Mouse (Mus musculus) limb, embryonic 13.5 days (tissue): ENCODE measurements at regions not wholly inside any gene's neighbourhood (a gene's known extent, or its start where the extent isn't known, plus 50 kb on each side); places are given as distances from the start of the nearest gene placed in this dataset.
"Not testable (repeated sequence)": the region's sequence is repeated elsewhere in the genome, so short reads cannot be mapped to it uniquely, and the experiment has no call there.

ENCODE experiments used
- ATAC-seq: fragments of 200-750 bp; cut with Nextera tagmentation; 2 replicates; pipeline ENCODE4 v1.8.0; 2017; ENCODE audit warnings: low read depth, moderate number of reproducible peaks, moderate TSS enrichment; ENCODE audit not compliant: low FRiP score
- H3K27ac ChIP-seq: fragments of 300-500 bp; sonication (generic); 2 replicates; pipeline ENCODE4 v1.5.1; 2015; ENCODE audit warnings: inconsistent platforms, mild to moderate bottlenecking, moderate library complexity
- H3K27me3 ChIP-seq: fragments of 300-500 bp; sonication (generic); 2 replicates; pipeline ENCODE4 v1.6.1; 2015; ENCODE audit warnings: mild to moderate bottlenecking, inconsistent platforms
- H3K36me3 ChIP-seq: fragments of 300-500 bp; sonication (generic); 2 replicates; pipeline ENCODE4 v1.6.1; 2015; ENCODE audit warnings: inconsistent platforms, mild to moderate bottlenecking, moderate library complexity
- H3K4me1 ChIP-seq: fragments of 300-500 bp; sonication (generic); 2 replicates; pipeline ENCODE4 v1.6.1; 2015; ENCODE audit warnings: inconsistent platforms
- H3K4me2 ChIP-seq: fragments of 300-500 bp; sonication (generic); replicated peaks from 2 replicates; pipeline ENCODE4 v1.6.1; 2015; ENCODE audit warnings: inconsistent platforms, mild to moderate bottlenecking, moderate library complexity
- H3K4me3 ChIP-seq: fragments of 300-500 bp; sonication (generic); 2 replicates; pipeline ENCODE4 v1.5.1; 2015; ENCODE audit warnings: moderate library complexity, mild to moderate bottlenecking, inconsistent platforms
- H3K9ac ChIP-seq: fragments of 300-500 bp; sonication (generic); 2 replicates; pipeline ENCODE4 v1.6.1; 2015; ENCODE audit warnings: mild to moderate bottlenecking, inconsistent platforms
- H3K9me3 ChIP-seq: fragments of 300-500 bp; sonication (generic); 2 replicates; pipeline ENCODE4 v1.6.1; 2016; ENCODE audit warnings: inconsistent platforms
- WGBS: fragments of 180-500 bp; shearing (Covaris S2); methylation state at CpG from one replicate; pipeline ENCODE4 v1.1.7; 2015; 5-methylcytosine and 5-hydroxymethylcytosine counted together

DNA sequence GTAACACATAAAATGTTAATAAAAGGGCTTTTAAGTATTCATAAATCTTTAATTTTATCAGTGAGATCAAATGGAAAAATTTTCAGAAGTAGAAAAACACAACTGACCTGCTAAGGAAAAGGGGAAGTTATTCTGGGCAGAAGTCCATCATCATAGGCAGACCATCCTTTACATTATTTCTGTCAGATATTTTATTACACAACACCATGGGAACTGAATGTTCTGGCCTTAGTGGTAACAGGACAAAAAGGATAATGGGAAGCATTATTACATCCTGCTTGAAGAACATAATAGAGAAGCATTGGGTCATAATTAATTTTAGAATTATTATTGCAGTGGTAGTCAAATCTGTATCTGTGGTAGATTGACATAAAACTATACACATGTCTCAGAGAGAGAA lies 603.5 kb upstream of the Gje1 start:
- no peak overlapping the region for H3K4me2 ChIP-seq
- no peaks in the 10 kb centered on the region for H3K36me3 ChIP-seq
- H3K4me1 ChIP-seq, result no peaks in the 10 kb centered on the region
- ATAC-seq, result no peak
- no peaks in the 10 kb centered on the region for H3K27me3 ChIP-seq
- no peak overlapping the region for H3K9ac ChIP-seq
- no peak overlapping the region for H3K4me3 ChIP-seq
- no peak overlapping the region; the same call in 1 of the 2 replicates for H3K27ac ChIP-seq
- H3K9me3 ChIP-seq, result no peaks in the 10 kb centered on the region

- 79% methylated on average over 2 of the region's 2 CpGs for WGBS
- no peaks in the 10 kb centered on the region for H3K4me1 ChIP-seq
- no peak for ATAC-seq
- no peaks in the 10 kb centered on the region for H3K9me3 ChIP-seq
- H3K9ac ChIP-seq, result no peak overlapping the region
- H3K4me2 ChIP-seq, result no peak overlapping the region
- no peak overlapping the region for H3K4me3 ChIP-seq
- no peaks in the 10 kb centered on the region for H3K36me3 ChIP-seq
- no peak overlapping the region for H3K27ac ChIP-seq
- H3K27me3 ChIP-seq, result no peaks in the 10 kb centered on the region
Measured at GRCm38 (mm10) chr10:15317017-15317607, 599.1 kb upstream of the Gje1 start.

DNA sequence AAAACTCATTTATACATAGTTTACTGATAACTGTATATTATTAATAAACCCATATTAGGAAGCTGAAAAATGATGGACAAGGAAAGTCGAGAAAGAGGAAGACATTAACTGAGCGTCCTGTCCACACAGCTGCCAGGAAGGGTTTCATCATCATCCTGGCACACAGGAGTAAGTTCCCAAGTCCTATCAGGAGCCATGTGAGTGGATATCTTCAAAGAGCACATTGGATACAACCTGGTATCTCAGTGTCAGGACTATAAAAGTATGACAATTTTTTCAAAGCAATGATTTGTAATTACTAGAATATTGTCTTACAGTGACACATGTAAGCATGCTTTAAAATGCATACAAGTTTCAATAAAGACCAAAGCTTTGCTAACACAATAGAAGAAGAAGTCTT lies 592.6 kb upstream of the Gje1 start:
- 75% methylated on average over 2 of the region's 2 CpGs for WGBS
- Histone ChIP-seq H3K9me3 (no peaks in the 10 kb centered on the region), H3K27ac (no peak overlapping the region), H3K4me1 (no peaks in the 10 kb centered on the region), H3K9ac (no peak overlapping the region), H3K36me3 (no peaks in the 10 kb centered on the region), H3K4me3 (no peak overlapping the region), H3K27me3 (no peaks in the 10 kb centered on the region), H3K4me2 (no peak overlapping the region)
- ATAC-seq, result no peak

- Histone ChIP-seq H3K9ac (no peak overlapping the region), H3K4me2 (no peak overlapping the region), H3K36me3 (no peaks in the 10 kb centered on the region), H3K27me3 (no peaks in the 10 kb centered on the region), H3K4me3 (no peak overlapping the region), H3K9me3 (no peaks in the 10 kb centered on the region), H3K27ac (no peak overlapping the region), H3K4me1 (no peaks in the 10 kb centered on the region)
- ATAC-seq, result no peak
- 69% methylated on average over 3 of the region's 3 CpGs for WGBS
Measured at GRCm38 (mm10) chr10:15305811-15306473, 587.9 kb upstream of the Gje1 start.

DNA sequence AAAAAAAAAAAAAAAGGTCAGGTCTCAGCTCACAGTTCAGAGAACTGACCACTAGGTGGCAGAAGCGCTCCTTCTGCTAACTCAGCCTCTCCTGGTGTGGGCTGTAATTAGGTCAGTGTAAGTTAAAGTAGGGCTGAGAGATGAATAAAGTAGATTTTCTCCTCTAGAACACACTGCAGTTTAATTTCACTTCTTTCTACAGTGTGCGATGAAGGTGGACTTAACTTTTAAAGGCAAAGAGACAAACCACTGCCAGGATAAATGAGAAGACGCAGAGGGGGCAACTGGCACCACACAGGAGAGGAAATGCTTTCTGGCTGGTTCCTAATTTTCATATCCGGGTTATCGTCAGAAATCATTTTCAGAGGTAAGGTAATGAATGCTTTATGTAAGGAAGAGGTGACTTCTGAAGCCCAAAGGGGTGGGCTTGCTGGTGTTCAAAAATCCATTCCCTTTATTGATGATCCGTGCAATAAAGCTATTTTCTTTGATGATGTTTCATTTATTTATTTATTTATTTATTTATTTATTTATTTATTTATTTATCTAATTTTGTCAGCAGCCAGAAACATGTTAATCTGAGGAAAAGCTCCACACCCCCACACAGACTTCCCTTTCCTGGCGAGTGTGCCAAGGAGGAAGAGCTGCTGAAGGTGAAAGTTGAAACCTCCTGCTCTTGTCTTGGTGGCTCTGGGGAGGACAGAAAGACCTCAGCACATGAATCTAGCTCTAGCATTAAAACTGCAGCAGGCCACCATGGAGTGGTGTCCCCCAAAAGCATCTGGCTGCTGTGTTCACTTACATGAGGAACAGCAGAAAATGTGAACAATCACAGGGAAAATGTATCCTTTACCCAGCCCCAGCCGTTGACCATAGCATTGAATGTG lies 582.4 kb upstream of the Gje1 start:
- no peaks in the 10 kb centered on the region for H3K9me3 ChIP-seq
- H3K4me3 ChIP-seq, result peak overlapping the region; percentile 9; the same call in 1 of the 2 replicates
- H3K9ac ChIP-seq, result no peak overlapping the region
- H3K36me3 ChIP-seq, result no peaks in the 10 kb centered on the region
- H3K27ac ChIP-seq, result no peak overlapping the region
- WGBS, result 27% methylated on average over 8 of the region's 8 CpGs
- ATAC-seq, result peak; percentile 85
- H3K27me3 ChIP-seq, result no peaks in the 10 kb centered on the region
- H3K4me1 ChIP-seq, result no peaks in the 10 kb centered on the region
- peak overlapping the region; percentile 44 for H3K4me2 ChIP-seq

DNA sequence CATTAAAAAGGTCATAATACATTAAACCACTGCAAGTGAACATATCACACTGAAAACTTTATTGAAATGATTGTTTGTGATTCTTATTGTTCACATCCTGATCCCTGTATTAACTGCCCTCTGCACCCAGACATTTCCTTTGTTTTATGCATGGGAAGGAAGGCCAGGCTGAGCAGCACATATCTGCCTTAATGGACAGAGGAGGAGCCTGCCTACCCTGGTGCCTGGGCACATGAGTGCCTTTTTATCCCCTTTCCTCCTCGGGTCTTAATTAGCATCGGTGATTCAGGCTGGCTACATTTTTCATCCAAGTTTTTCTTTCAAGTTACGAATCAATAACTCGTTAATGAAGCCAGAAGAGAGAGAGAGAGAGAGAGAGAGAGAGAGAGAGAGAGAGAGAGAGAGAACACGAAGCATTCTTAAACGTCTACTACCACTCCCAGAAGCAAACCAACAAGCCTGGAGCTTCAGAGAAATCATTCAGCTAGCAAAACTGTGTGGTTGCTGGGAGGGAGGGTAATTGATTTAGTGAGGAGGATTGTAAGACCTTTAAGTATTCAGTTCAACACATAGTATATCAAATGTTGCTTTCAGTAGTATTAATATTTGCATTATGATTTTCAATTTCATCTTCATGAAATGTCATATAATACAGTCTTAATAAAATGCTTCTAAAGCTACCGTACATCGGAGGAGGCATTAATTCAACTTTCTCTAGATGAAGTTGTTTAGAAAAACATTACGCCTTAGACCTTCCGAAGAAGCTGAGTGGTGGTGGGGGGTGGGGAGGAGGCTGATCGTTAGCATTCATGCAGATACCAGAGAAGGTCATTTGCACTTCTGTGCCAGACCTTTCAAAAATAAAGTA lies 581.6 kb upstream of the Gje1 start:
- no peaks in the 10 kb centered on the region for H3K36me3 ChIP-seq
- H3K4me1 ChIP-seq, result no peaks in the 10 kb centered on the region
- no peaks in the 10 kb centered on the region for H3K27me3 ChIP-seq
- ATAC-seq, result no peak; the same call in 1 of the 2 replicates
- H3K4me2 ChIP-seq, result peak overlapping the region; percentile 44
- H3K9me3 ChIP-seq, result no peaks in the 10 kb centered on the region
- no peak overlapping the region for H3K27ac ChIP-seq
- no peak overlapping the region for H3K9ac ChIP-seq
- WGBS, result 31% methylated on average over 11 of the region's 11 CpGs
- H3K4me3 ChIP-seq, result no peak overlapping the region

DNA sequence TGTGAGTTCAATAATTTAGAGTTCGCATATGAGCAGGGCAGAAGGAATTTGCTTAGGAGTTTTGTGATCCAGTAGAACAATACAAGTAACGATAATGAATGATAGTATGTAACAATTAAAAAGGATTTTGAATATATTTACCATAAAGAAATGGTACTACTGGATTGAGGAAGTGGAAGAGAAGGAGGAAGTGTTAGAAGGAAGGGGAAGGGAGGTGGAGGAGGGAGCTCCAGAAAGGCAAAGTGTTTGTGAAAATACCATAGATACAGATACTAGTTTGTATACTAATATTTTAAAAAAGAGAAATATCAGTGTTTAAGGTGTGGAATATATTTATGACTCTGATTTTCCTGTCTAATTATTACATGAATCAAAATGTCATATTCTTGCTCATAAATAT lies 579.2 kb upstream of the Gje1 start:
- ATAC-seq, result no peak
- H3K4me3 ChIP-seq, result no peak overlapping the region
- no peaks in the 10 kb centered on the region for H3K36me3 ChIP-seq
- H3K4me2 ChIP-seq, result no peak overlapping the region
- H3K9ac ChIP-seq, result no peak overlapping the region
- no peaks in the 10 kb centered on the region for H3K9me3 ChIP-seq
- no peaks in the 10 kb centered on the region for H3K4me1 ChIP-seq
- no peaks in the 10 kb centered on the region for H3K27me3 ChIP-seq
- H3K27ac ChIP-seq, result no peak overlapping the region
- WGBS, result 92% methylated on average over 2 of the region's 2 CpGs

- ATAC-seq, result no peak
- WGBS, result 60% methylated on average over 1 of the region's 1 CpGs
Measured at GRCm38 (mm10) chr10:15294125-15294524, 576.1 kb upstream of the Gje1 start.

GRCm38 (mm10) chr10:15263337-15263736 lies 545.3 kb upstream of the Gje1 start:
- H3K9me3 ChIP-seq, H3K4me2 ChIP-seq, ATAC-seq, H3K4me1 ChIP-seq, H3K27ac ChIP-seq, H3K36me3 ChIP-seq, H3K4me3 ChIP-seq, H3K9ac ChIP-seq, H3K27me3 ChIP-seq: not testable (repeated sequence)
- 60% methylated on average over 1 of the region's 1 CpGs for WGBS

More at GRCm38 (mm10) chr10:15294125-15294524, 576.1 kb upstream of the Gje1 start:
- H3K36me3 ChIP-seq, result no peaks in the 10 kb centered on the region
- no peaks in the 10 kb centered on the region for H3K27me3 ChIP-seq
- H3K4me3 ChIP-seq, result no peak overlapping the region
- H3K9ac ChIP-seq, result no peak overlapping the region
- H3K4me1 ChIP-seq, result no peaks in the 10 kb centered on the region
- no peaks in the 10 kb centered on the region for H3K9me3 ChIP-seq
- H3K27ac ChIP-seq, result no peak overlapping the region
- no peak overlapping the region for H3K4me2 ChIP-seq

- H3K4me1 ChIP-seq, H3K9me3 ChIP-seq, H3K36me3 ChIP-seq, H3K4me3 ChIP-seq, H3K4me2 ChIP-seq, H3K9ac ChIP-seq, H3K27me3 ChIP-seq, ATAC-seq, H3K27ac ChIP-seq: not testable (repeated sequence)
- WGBS, result 66% methylated on average over 7 of the region's 7 CpGs
Measured at GRCm38 (mm10) chr10:15262282-15262681, 544.3 kb upstream of the Gje1 start.

- Histone ChIP-seq H3K27me3 (no peaks in the 10 kb centered on the region), H3K9ac (no peak overlapping the region), H3K4me3 (no peak overlapping the region), H3K36me3 (no peaks in the 10 kb centered on the region), H3K4me2 (no peak overlapping the region), H3K4me1 (no peaks in the 10 kb centered on the region), H3K9me3 (no peaks in the 10 kb centered on the region), H3K27ac (no peak overlapping the region)
- ATAC-seq, result no peak
- WGBS, result 57% methylated on average over 2 of the region's 2 CpGs
Measured at GRCm38 (mm10) chr10:15249402-15250086, 531.5 kb upstream of the Gje1 start.
